Comparison of ENCODE assay signal across 7 mouse cellular contexts in the genomic region with DNA sequence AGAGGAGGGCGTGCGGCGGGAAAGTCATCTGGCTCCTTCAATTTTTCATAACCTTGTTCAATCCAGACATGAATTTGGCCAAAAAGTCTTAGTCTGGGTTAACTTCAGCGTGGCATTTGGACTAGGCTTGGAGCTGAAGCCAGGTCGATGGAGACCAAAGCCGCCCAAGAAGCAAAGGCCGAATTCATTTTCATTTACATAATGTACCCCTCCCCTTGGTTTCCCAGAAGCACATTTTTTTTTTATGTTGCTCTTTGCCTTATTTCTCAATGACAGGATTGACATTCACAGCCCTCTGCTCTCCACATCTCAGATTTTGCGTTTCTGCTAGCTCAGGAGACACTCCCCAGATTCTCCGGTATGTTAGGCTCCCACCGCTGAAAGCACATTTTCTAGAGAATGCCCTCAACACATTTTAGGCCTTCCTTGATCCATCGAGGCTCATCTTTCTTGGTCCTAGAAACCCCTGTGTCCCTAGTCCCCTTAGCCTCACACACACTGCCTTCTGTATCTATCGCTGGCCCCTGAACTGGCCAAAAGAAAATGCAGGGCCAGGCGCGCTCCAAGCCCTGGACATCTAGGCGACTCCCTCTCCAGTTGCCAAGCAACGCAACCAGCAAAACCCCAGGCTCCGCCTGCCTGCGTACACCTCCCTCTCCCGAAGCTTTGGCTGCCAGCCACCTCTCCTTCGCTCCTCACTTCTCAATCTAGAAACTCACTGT. TPM values are rescaled to one million over a fixed set of nuclear protein-coding genes. Genes with fewer than 3 reads are reported as not detected.
DNase-seq lines count a peak whose midpoint lies in the region; ATAC-seq and TF ChIP-seq lines count a peak whose summit lies in the region.

No protein-coding gene starts in this region.

- 1% methylated on average over 20 of the region's 20 CpGs for WGBS in bone marrow, adult 2 months
- WGBS in embryonic facial prominence, embryonic 13.5 days = under 1% methylated on average over 20 of the region's 20 CpGs
- 1% methylated on average over 20 of the region's 20 CpGs for WGBS in limb, embryonic 14.5 days
- under 1% methylated on average over 20 of the region's 20 CpGs for WGBS in midbrain, embryonic 15.5 days

- DNase-seq in heart, adult 9 months (ENCODE audit: low spot score in 2 of 2) = peak; percentile 84 to 88
- peak; percentile 94 for DNase-seq in kidney, adult 9 months
- peak; percentile 90 for DNase-seq in limb, embryonic 14.5 days (ENCODE audit: low spot score)
- DNase-seq in urinary bladder, adult 2 months (ENCODE audit: low spot score) = peak; percentile 65

- H3K36me3 ChIP-seq in embryonic facial prominence, embryonic 13.5 days = peaks cover 18% of the 10 kb centered on the region
- H3K36me3 ChIP-seq in limb, embryonic 14.5 days (ENCODE audit: control insufficient read depth, insufficient read depth, low read length) = peaks cover 15% of the 10 kb centered on the region; the same call in 1 of the 2 replicates
- no peaks in the 10 kb centered on the region for H3K36me3 ChIP-seq in midbrain, embryonic 15.5 days (replicated peaks)

- peak overlapping the region; percentile 17 for H3K4me3 ChIP-seq in bone marrow, adult 2 months (replicated peaks; ENCODE audit: control insufficient read depth, low read depth, low read length)
- peak overlapping the region; percentile 73 for H3K4me3 ChIP-seq in embryonic facial prominence, embryonic 13.5 days
- H3K4me3 ChIP-seq in limb, embryonic 14.5 days (replicated peaks; ENCODE audit: low read length) = peak overlapping the region; percentile 65
- peak overlapping the region; percentile 58 for H3K4me3 ChIP-seq in midbrain, embryonic 15.5 days

- H3K4me1 ChIP-seq in bone marrow, adult 2 months (ENCODE audit: control insufficient read depth, insufficient read depth, low read length) = no peaks in the 10 kb centered on the region
- H3K4me1 ChIP-seq in embryonic facial prominence, embryonic 13.5 days = peaks cover 76% of the 10 kb centered on the region
- peaks cover 33% of the 10 kb centered on the region for H3K4me1 ChIP-seq in limb, embryonic 14.5 days (ENCODE audit: control insufficient read depth, insufficient read depth, low read length)
- H3K4me1 ChIP-seq in midbrain, embryonic 15.5 days = peaks cover 64% of the 10 kb centered on the region

- peak overlapping the region; percentile 66 for H3K9ac ChIP-seq in embryonic facial prominence, embryonic 13.5 days
- H3K9ac ChIP-seq in limb, embryonic 14.5 days (ENCODE audit: low read depth, low read length, severe bottlenecking) = peak overlapping the region; percentile 48
- peak overlapping the region; percentile 46 for H3K9ac ChIP-seq in midbrain, embryonic 15.5 days

- H3K27ac ChIP-seq in bone marrow, adult 2 months (ENCODE audit: control insufficient read depth, insufficient read depth, low read depth, low read length, poor library complexity) = no peak overlapping the region
- H3K27ac ChIP-seq in embryonic facial prominence, embryonic 13.5 days = peak overlapping the region; percentile 75; the same call in 1 of the 2 replicates
- H3K27ac ChIP-seq in limb, embryonic 14.5 days (replicated peaks; ENCODE audit: low read depth, low read length) = peak overlapping the region; percentile 59; the same call in 1 of the 2 replicates
- peak overlapping the region; percentile 84 for H3K27ac ChIP-seq in midbrain, embryonic 15.5 days

- H3K27me3 ChIP-seq in embryonic facial prominence, embryonic 13.5 days = peaks cover 24% of the 10 kb centered on the region
- H3K27me3 ChIP-seq in limb, embryonic 14.5 days (ENCODE audit: control insufficient read depth, insufficient read depth, low read length) = no peaks in the 10 kb centered on the region
- peaks cover 11% of the 10 kb centered on the region for H3K27me3 ChIP-seq in midbrain, embryonic 15.5 days (replicated peaks)

- H3K4me2 ChIP-seq in embryonic facial prominence, embryonic 13.5 days = peak overlapping the region; percentile 85
- peak overlapping the region; percentile 75 for H3K4me2 ChIP-seq in limb, embryonic 14.5 days (replicated peaks; ENCODE audit: low read depth, low read length, severe bottlenecking)
- peak overlapping the region; percentile 99 for H3K4me2 ChIP-seq in midbrain, embryonic 15.5 days

- ATAC-seq in embryonic facial prominence, embryonic 13.5 days (ENCODE audit: insufficient number of reproducible peaks, insufficient read depth, low FRiP score, low TSS enrichment, low read depth) = no peak
- peak; percentile 24; the same call in 1 of the 2 replicates for ATAC-seq in limb, embryonic 14.5 days (ENCODE audit: low FRiP score, low read depth)
- peak; percentile 72 for ATAC-seq in midbrain, embryonic 15.5 days (replicated peaks)

- no peak for TF ChIP-seq CTCF in bone marrow, adult 2 months (IDR thresholded peaks at IDR 0.05; ENCODE audit: control insufficient read depth, insufficient read depth, low read length)

- no peaks in the 10 kb centered on the region for H3K9me3 ChIP-seq in embryonic facial prominence, embryonic 13.5 days
- H3K9me3 ChIP-seq in limb, embryonic 14.5 days (ENCODE audit: control insufficient read depth, low read length) = no peaks in the 10 kb centered on the region
- no peaks in the 10 kb centered on the region for H3K9me3 ChIP-seq in midbrain, embryonic 15.5 days

- TF ChIP-seq POLR2A in bone marrow, adult 2 months (IDR thresholded peaks at IDR 0.05; ENCODE audit: borderline replicate concordance, control insufficient read depth, low read depth, low read length) = no peak
- TF ChIP-seq POLR2A in limb, embryonic 14.5 days (IDR thresholded peaks at IDR 0.05; ENCODE audit: borderline replicate concordance, extremely low read depth, insufficient read depth, insufficient read length) = no peak

RNA-seq across cellular contexts. Expression of gene Igfbp5, which starts 3.9 kb away (rescaled TPM):
- 35.5 and 53.8 TPM in 2 replicates for polyA plus RNA-seq in bone marrow, adult 2 months (2011; ENCODE audit: insufficient read depth, insufficient read length, low replicate concordance, missing spikeins)
- polyA plus RNA-seq in embryonic facial prominence, embryonic 13.5 days (2015; fragmentation: Nextera tagmentation; extraction: Ambion mirVana) = 141 and 165 TPM in 2 replicates
- 332 and 333 TPM in 2 replicates for polyA plus RNA-seq in limb, embryonic 14.5 days (2012; rRNA removed)
- 114 and 118 TPM in 2 replicates for polyA plus RNA-seq in limb, embryonic 14.5 days (2014; fragmentation: Nextera tagmentation; extraction: Ambion mirVana)
- polyA plus RNA-seq in midbrain, embryonic 15.5 days (2015; fragmentation: Nextera tagmentation; extraction: Ambion mirVana) = 38.4 and 39.6 TPM in 2 replicates
- 58.6 and 85.5 TPM in 2 replicates for polyA plus RNA-seq in urinary bladder, adult 2 months (2012; rRNA removed)

RNA-seq across cellular contexts. Expression of gene Igfbp2, which starts 46.5 kb away (rescaled TPM):
- polyA plus RNA-seq in bone marrow, adult 2 months (2011; ENCODE audit: insufficient read depth, insufficient read length, low replicate concordance, missing spikeins) = 9.5 TPM in 1 of 2 replicates, not detected in the other
- polyA plus RNA-seq in embryonic facial prominence, embryonic 13.5 days (2015; fragmentation: Nextera tagmentation; extraction: Ambion mirVana) = 469 and 555 TPM in 2 replicates
- 287 and 384 TPM in 2 replicates for polyA plus RNA-seq in limb, embryonic 14.5 days (2012; rRNA removed)
- 343 and 395 TPM in 2 replicates for polyA plus RNA-seq in limb, embryonic 14.5 days (2014; fragmentation: Nextera tagmentation; extraction: Ambion mirVana)
- 329 and 430 TPM in 2 replicates for polyA plus RNA-seq in midbrain, embryonic 15.5 days (2015; fragmentation: Nextera tagmentation; extraction: Ambion mirVana)
- 874 and 1,097 TPM in 2 replicates for polyA plus RNA-seq in urinary bladder, adult 2 months (2012; rRNA removed)

Comparison
In these comparisons a context has a peak if more than half of its experiments do, and no peak if none do; other contexts are left out.
1. H3K4me3 ChIP-seq: peak in every context shown above with its lines; median percentile 73 in embryonic facial prominence, embryonic 13.5 days; 65 in limb, embryonic 14.5 days; 58 in midbrain, embryonic 15.5 days; 17 in bone marrow, adult 2 months.
2. RNA of gene Igfbp2, which starts 46.5 kb away (polyA plus RNA-seq): 874 to 1,097 TPM in urinary bladder, adult 2 months, 469 to 555 TPM in embryonic facial prominence, embryonic 13.5 days, 287 to 395 TPM in limb, embryonic 14.5 days and 329 to 430 TPM in midbrain, embryonic 15.5 days; 9.5 TPM in bone marrow, adult 2 months; every median in the first group is over 10 times any median in the second.
3. Peak in every context shown above with its lines, with median percentiles within 50 percentile points of each other: H3K4me2 ChIP-seq, H3K9ac ChIP-seq and DNase-seq.